ENCODE assay signal across 18 mouse cellular contexts in the genomic region with DNA sequence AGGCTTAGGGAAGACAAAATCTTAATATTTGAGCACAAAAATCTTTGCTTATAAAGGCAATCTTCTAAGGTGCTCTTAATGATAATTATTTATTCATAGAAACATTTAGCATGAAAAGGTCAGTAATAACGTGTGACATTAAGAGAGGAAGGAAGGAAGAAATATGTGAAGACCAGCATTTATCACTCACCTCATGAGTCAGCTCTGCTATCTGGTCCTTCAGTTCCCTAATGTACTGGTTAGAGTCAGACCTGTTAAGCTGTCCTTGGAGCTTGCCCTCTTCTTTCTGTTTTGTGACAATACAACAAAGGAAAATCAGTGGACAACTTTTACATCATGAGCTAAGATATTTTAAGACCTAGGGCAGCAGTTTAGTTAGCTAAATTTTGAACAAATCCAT. TPM values are rescaled to one million over a fixed set of nuclear protein-coding genes. Genes with fewer than 3 reads are reported as not detected.
"Had no signal": no experiment of that assay in that cellular context is flagged by ENCODE, and none has a peak within 500 bp of the region (broad histone marks: within the 10 kb centered on the region; RNA-seq: fewer than 3 reads in every experiment).

No protein-coding gene starts in this region.

- H3K9ac ChIP-seq: liver, postnatal 0 days; lung, embryonic 15.5 days; midbrain, embryonic 13.5 days; midbrain, embryonic 15.5 days; neural tube, embryonic 12.5 days; stomach, embryonic 15.5 days had no signal

- H3K27me3 ChIP-seq: lung, embryonic 15.5 days; midbrain, embryonic 13.5 days; midbrain, embryonic 15.5 days; neural tube, embryonic 12.5 days; stomach, embryonic 15.5 days had no signal

- H3K4me1 ChIP-seq: lung, embryonic 15.5 days; midbrain, embryonic 13.5 days; midbrain, embryonic 15.5 days; neural tube, embryonic 12.5 days; stomach, embryonic 15.5 days had no signal

- H3K4me3 ChIP-seq: lung, embryonic 15.5 days; midbrain, embryonic 13.5 days; midbrain, embryonic 15.5 days; neural tube, embryonic 12.5 days; stomach, embryonic 15.5 days had no signal

- ATAC-seq: liver, postnatal 0 days; lung, postnatal 0 days; midbrain, embryonic 13.5 days; midbrain, embryonic 15.5 days had no signal

- H3K27ac ChIP-seq: lung, embryonic 15.5 days; midbrain, embryonic 13.5 days; midbrain, embryonic 15.5 days; neural tube, embryonic 12.5 days; stomach, embryonic 15.5 days; stomach, postnatal 0 days had no signal

- H3K36me3 ChIP-seq: midbrain, embryonic 15.5 days had no signal

- H3K9me3 ChIP-seq: lung, embryonic 15.5 days; midbrain, embryonic 15.5 days; stomach, embryonic 15.5 days had no signal

- DNase-seq: liver, postnatal 0 days; lung, adult 2 months; lung, postnatal 14 days; lung, postnatal 36 days; right cerebral cortex, postnatal 14 days; thymus, adult 2 months; thymus, postnatal 25 days; thymus, postnatal 4 days had no signal

RNA-seq across cellular contexts. Expression of a gene that starts 38.6 kb away (rescaled TPM):
- polyA plus RNA-seq: midbrain, embryonic 11.5 days; midbrain, embryonic 13.5 days; midbrain, embryonic 15.5 days; midbrain, postnatal 0 days; neural tube, embryonic 12.5 days; neural tube, embryonic 14.5 days had no signal
